Mouse (Mus musculus): ENCODE results near the gene Chdh. TPM values are rescaled to one million over a fixed set of nuclear protein-coding genes. Genes with fewer than 3 reads are reported as not detected.
A peak's percentile ranks its signal among the peaks of the same experiment; 100 is the strongest.

Gene Chdh
- polyA plus RNA-seq, 1 experiment from 2014 or later, result 0.24 TPM

- no peak overlapping the region for H3K27ac ChIP-seq
- H3K4me2 ChIP-seq (replicated peaks), result no peak overlapping the region
- no peak overlapping the region for H3K9ac ChIP-seq
- ATAC-seq (ENCODE audit: low FRiP score, low read depth), result no peak
- no peaks in the 10 kb centered on the region for H3K4me1 ChIP-seq
- H3K4me3 ChIP-seq, result no peak overlapping the region
- WGBS, result 88% methylated on average over 7 of the region's 7 CpGs
- H3K27me3 ChIP-seq (replicated peaks), result no peaks in the 10 kb centered on the region
- no peaks in the 10 kb centered on the region for H3K9me3 ChIP-seq
- H3K36me3 ChIP-seq, result no peaks in the 10 kb centered on the region
These were observed 34.6 kb downstream of the Chdh start for GRCm38 (mm10) chr14:30043356-30043940.

GRCm38 (mm10) chr14:30045239-30045638, 36.4 kb downstream of the Chdh start:
- H3K27me3 ChIP-seq (replicated peaks), result no peaks in the 10 kb centered on the region
- ATAC-seq (ENCODE audit: low FRiP score, low read depth), result no peak
- no peak overlapping the region for H3K4me2 ChIP-seq (replicated peaks)
- H3K4me3 ChIP-seq, result no peak overlapping the region
- WGBS, result 87% methylated on average over 10 of the region's 10 CpGs
- no peaks in the 10 kb centered on the region for H3K4me1 ChIP-seq
- no peak overlapping the region for H3K27ac ChIP-seq
- H3K9me3 ChIP-seq, result no peaks in the 10 kb centered on the region
- no peaks in the 10 kb centered on the region for H3K36me3 ChIP-seq
- no peak overlapping the region for H3K9ac ChIP-seq

GRCm38 (mm10) chr14:30045704-30046220, 36.9 kb downstream of the Chdh start:
- ATAC-seq (ENCODE audit: low FRiP score, low read depth), result no peak
- H3K27me3 ChIP-seq (replicated peaks), result no peaks in the 10 kb centered on the region
- H3K9me3 ChIP-seq, result no peaks in the 10 kb centered on the region
- H3K9ac ChIP-seq, result no peak overlapping the region
- H3K36me3 ChIP-seq, result no peaks in the 10 kb centered on the region
- WGBS, result 87% methylated on average over 8 of the region's 8 CpGs
- no peaks in the 10 kb centered on the region for H3K4me1 ChIP-seq
- H3K4me2 ChIP-seq (replicated peaks), result no peak overlapping the region
- no peak overlapping the region for H3K4me3 ChIP-seq
- no peak overlapping the region for H3K27ac ChIP-seq

- no peak for ATAC-seq (ENCODE audit: low FRiP score, low read depth)
- no peaks in the 10 kb centered on the region for H3K27me3 ChIP-seq (replicated peaks)
- no peak overlapping the region for H3K4me3 ChIP-seq
- no peaks in the 10 kb centered on the region for H3K4me1 ChIP-seq
- no peak overlapping the region for H3K9ac ChIP-seq
- H3K36me3 ChIP-seq, result no peaks in the 10 kb centered on the region
- 91% methylated on average over 4 of the region's 4 CpGs for WGBS
- no peak overlapping the region for H3K27ac ChIP-seq
- H3K4me2 ChIP-seq (replicated peaks), result no peak overlapping the region
- H3K9me3 ChIP-seq, result no peaks in the 10 kb centered on the region
These were observed 38.2 kb downstream of the Chdh start for GRCm38 (mm10) chr14:30046976-30047375.

- Histone ChIP-seq H3K9ac (no peak overlapping the region), H3K4me1 (no peaks in the 10 kb centered on the region), H3K27ac (no peak overlapping the region), H3K9me3 (no peaks in the 10 kb centered on the region), H3K4me3 (no peak overlapping the region), H3K27me3 (replicated peaks) (no peaks in the 10 kb centered on the region), H3K36me3 (no peaks in the 10 kb centered on the region), H3K4me2 (replicated peaks) (no peak overlapping the region)
- WGBS, result 88% methylated on average over 3 of the region's 3 CpGs
- no peak for ATAC-seq (ENCODE audit: low FRiP score, low read depth)
These were observed 39.2 kb downstream of the Chdh start for GRCm38 (mm10) chr14:30048049-30048448.

GRCm38 (mm10) chr14:30050280-30050679, 41.5 kb downstream of the Chdh start:
- Histone ChIP-seq H3K9ac (no peak overlapping the region), H3K4me1 (no peaks in the 10 kb centered on the region), H3K4me2 (replicated peaks) (no peak overlapping the region), H3K36me3 (no peaks in the 10 kb centered on the region), H3K27me3 (replicated peaks) (no peaks in the 10 kb centered on the region), H3K4me3 (no peak overlapping the region), H3K9me3 (no peaks in the 10 kb centered on the region), H3K27ac (no peak overlapping the region)
- ATAC-seq (ENCODE audit: low FRiP score, low read depth), result no peak
- whole genome bisulfite sequencing, result 90% methylated on average over 8 of the region's 8 CpGs

GRCm38 (mm10) chr14:30054922-30055321, 46.1 kb downstream of the Chdh start:
- Histone ChIP-seq H3K9me3 (no peaks in the 10 kb centered on the region), H3K4me2 (replicated peaks) (no peak overlapping the region), H3K36me3 (no peaks in the 10 kb centered on the region), H3K27me3 (replicated peaks) (no peaks in the 10 kb centered on the region), H3K4me3 (no peak overlapping the region), H3K4me1 (0 out of 2 replicates have a peak, but pooled peaks cover 4% of the 10 kb centered on the region), H3K27ac (no peak overlapping the region), H3K9ac (no peak overlapping the region)
- no peak for ATAC-seq (ENCODE audit: low FRiP score, low read depth)
- whole genome bisulfite sequencing, result 84% methylated on average over 7 of the region's 7 CpGs

- Histone ChIP-seq H3K27me3 (replicated peaks) (no peaks in the 10 kb centered on the region), H3K4me1 (0 out of 2 replicates have a peak, but pooled peaks cover 4% of the 10 kb centered on the region), H3K27ac (no peak overlapping the region), H3K36me3 (no peaks in the 10 kb centered on the region), H3K4me2 (replicated peaks) (no peak overlapping the region), H3K9me3 (no peaks in the 10 kb centered on the region), H3K4me3 (no peak overlapping the region), H3K9ac (no peak overlapping the region)
- WGBS, result 60% methylated on average over 13 of the region's 13 CpGs
- ATAC-seq (ENCODE audit: low FRiP score, low read depth), result peak; percentile 77
These were observed 47.4 kb downstream of the Chdh start for GRCm38 (mm10) chr14:30056031-30056766.

- Histone ChIP-seq H3K9me3 (no peaks in the 10 kb centered on the region), H3K4me1 (no peaks in the 10 kb centered on the region), H3K36me3 (no peaks in the 10 kb centered on the region), H3K4me3 (no peak overlapping the region), H3K27ac (no peak overlapping the region), H3K9ac (no peak overlapping the region), H3K4me2 (replicated peaks) (no peak overlapping the region), H3K27me3 (replicated peaks) (no peaks in the 10 kb centered on the region)
- no peak for ATAC-seq (ENCODE audit: low FRiP score, low read depth)
- 70% methylated on average over 2 of the region's 2 CpGs for WGBS
These were observed 56.0 kb downstream of the Chdh start for GRCm38 (mm10) chr14:30064864-30065263.

- 77% methylated on average over 12 of the region's 12 CpGs for WGBS
- no peak overlapping the region for H3K27ac ChIP-seq
- H3K9me3 ChIP-seq, result no peaks in the 10 kb centered on the region
- H3K9ac ChIP-seq, result no peak overlapping the region
- H3K4me3 ChIP-seq, result no peak overlapping the region
- no peaks in the 10 kb centered on the region for H3K36me3 ChIP-seq
- no peak for ATAC-seq (ENCODE audit: low FRiP score, low read depth)
- no peaks in the 10 kb centered on the region for H3K27me3 ChIP-seq (replicated peaks)
- H3K4me1 ChIP-seq, result no peaks in the 10 kb centered on the region
- no peak overlapping the region for H3K4me2 ChIP-seq (replicated peaks)
These were observed 57.9 kb downstream of the Chdh start for GRCm38 (mm10) chr14:30066752-30067151.

GRCm38 (mm10) chr14:30068566-30068965, 59.7 kb downstream of the Chdh start:
- WGBS, result 79% methylated on average over 3 of the region's 3 CpGs
- Histone ChIP-seq H3K36me3 (no peaks in the 10 kb centered on the region), H3K4me2 (replicated peaks) (no peak overlapping the region), H3K4me1 (no peaks in the 10 kb centered on the region), H3K27me3 (replicated peaks) (no peaks in the 10 kb centered on the region), H3K4me3 (no peak overlapping the region), H3K27ac (no peak overlapping the region), H3K9ac (no peak overlapping the region), H3K9me3 (no peaks in the 10 kb centered on the region)
- ATAC-seq (ENCODE audit: low FRiP score, low read depth), result no peak

- no peak for ATAC-seq (ENCODE audit: low FRiP score, low read depth)
- no peak overlapping the region for H3K4me3 ChIP-seq
- H3K4me1 ChIP-seq, result no peaks in the 10 kb centered on the region
- WGBS, result 89% methylated on average over 7 of the region's 7 CpGs
- H3K27ac ChIP-seq, result no peak overlapping the region
- no peaks in the 10 kb centered on the region for H3K9me3 ChIP-seq
- H3K9ac ChIP-seq, result no peak overlapping the region
- H3K36me3 ChIP-seq, result no peaks in the 10 kb centered on the region
- no peak overlapping the region for H3K4me2 ChIP-seq (replicated peaks)
- H3K27me3 ChIP-seq (replicated peaks), result no peaks in the 10 kb centered on the region
These were observed 66.6 kb downstream of the Chdh start for GRCm38 (mm10) chr14:30075268-30075887.
